Mouse (Mus musculus): ENCODE results near the gene Mcm10.

Gene Mcm10

GRCm38 (mm10) chr2:5012491-5013324, at the start of gene Mcm10:
Gene Mcm10 (minus strand): TSS chr2:5012791.
- peak; percentile 89 to 92 for DNase-seq

GRCm38 (mm10) chr2:5061133-5061708, 48.6 kb upstream of the Mcm10 start:
- no peak for DNase-seq

GRCm38 (mm10) chr2:5059997-5060396, 47.4 kb upstream of the Mcm10 start:
- no peak for DNase-seq

- DNase-seq: no peak
Measured at GRCm38 (mm10) chr2:5058436-5058835, 45.8 kb upstream of the Mcm10 start.

GRCm38 (mm10) chr2:5050562-5050961, 38.0 kb upstream of the Mcm10 start:
- no peak for DNase-seq

GRCm38 (mm10) chr2:5047016-5047415, 34.4 kb upstream of the Mcm10 start:
- no peak for DNase-seq

- DNase-seq: no peak
Measured at GRCm38 (mm10) chr2:5045269-5045965, 32.8 kb upstream of the Mcm10 start.

GRCm38 (mm10) chr2:5044321-5044720, 31.7 kb upstream of the Mcm10 start:
- no peak for DNase-seq

GRCm38 (mm10) chr2:5043476-5043761, 30.8 kb upstream of the Mcm10 start:
- no peak for DNase-seq

GRCm38 (mm10) chr2:5042616-5043475, 30.3 kb upstream of the Mcm10 start:
- no peak for DNase-seq

- DNase-seq: no peak
Measured at GRCm38 (mm10) chr2:5041854-5042253, 29.3 kb upstream of the Mcm10 start.

GRCm38 (mm10) chr2:5040281-5041161, 27.9 kb upstream of the Mcm10 start:
- no peak for DNase-seq

- no peak for DNase-seq
Measured at GRCm38 (mm10) chr2:5039350-5040170, 27.0 kb upstream of the Mcm10 start.

GRCm38 (mm10) chr2:5038320-5038719, 25.7 kb upstream of the Mcm10 start:
- DNase-seq: peak; percentile 76 to 84

GRCm38 (mm10) chr2:5037390-5037789, 24.8 kb upstream of the Mcm10 start:
- no peak for DNase-seq

- DNase-seq: no peak
Measured at GRCm38 (mm10) chr2:5036411-5037076, 24.0 kb upstream of the Mcm10 start.

GRCm38 (mm10) chr2:5035241-5035640, 22.6 kb upstream of the Mcm10 start:
- DNase-seq: no peak

- DNase-seq: no peak
Measured at GRCm38 (mm10) chr2:5034801-5035200, 22.2 kb upstream of the Mcm10 start.

GRCm38 (mm10) chr2:5033546-5034420, 21.2 kb upstream of the Mcm10 start:
- no peak for DNase-seq

Measured in cerebellum, postnatal 25 days (tissue).